In genomic region chr2:16359341-16359928, GRCm38 (mm10) we compare ENCODE assay signal across 8 mouse cellular contexts. TPM values are rescaled to one million over a fixed set of nuclear protein-coding genes. Genes with fewer than 3 reads are reported as not detected.
DNase-seq lines count a peak whose midpoint lies in the region; ATAC-seq and TF ChIP-seq lines count a peak whose summit lies in the region.

No protein-coding gene starts in this region.

- H3K4me2 ChIP-seq in neural tube, embryonic 12.5 days (replicated peaks): peak overlapping the region; percentile 32; the same call in 1 of the 2 replicates
- H3K4me2 ChIP-seq in limb, embryonic 13.5 days (replicated peaks): 0 out of 2 replicates have a peak overlapping the region, but pooled peaks have one; percentile 40
- H3K4me2 ChIP-seq in stomach, postnatal 0 days (replicated peaks; ENCODE audit: low read depth): no peak overlapping the region

- H3K4me1 ChIP-seq in neural tube, embryonic 12.5 days: peaks cover 7% of the 10 kb centered on the region
- peaks cover 22% of the 10 kb centered on the region for H3K4me1 ChIP-seq in limb, embryonic 13.5 days
- H3K4me1 ChIP-seq in stomach, postnatal 0 days (replicated peaks; ENCODE audit: control insufficient read depth, insufficient read depth): no peaks in the 10 kb centered on the region

- peaks cover 4% of the 10 kb centered on the region; the same call in 1 of the 2 replicates for H3K27me3 ChIP-seq in neural tube, embryonic 12.5 days (replicated peaks)
- no peaks in the 10 kb centered on the region for H3K27me3 ChIP-seq in limb, embryonic 13.5 days
- no peaks in the 10 kb centered on the region for H3K27me3 ChIP-seq in stomach, postnatal 0 days (ENCODE audit: control insufficient read depth, insufficient read depth, low read length)

- H3K9me3 ChIP-seq in neural tube, embryonic 12.5 days: no peaks in the 10 kb centered on the region
- H3K9me3 ChIP-seq in limb, embryonic 13.5 days: no peaks in the 10 kb centered on the region
- H3K9me3 ChIP-seq in stomach, postnatal 0 days (ENCODE audit: control insufficient read depth, low read length): no peaks in the 10 kb centered on the region

- no peak overlapping the region for H3K9ac ChIP-seq in neural tube, embryonic 12.5 days
- H3K9ac ChIP-seq in limb, embryonic 13.5 days: no peak overlapping the region
- H3K9ac ChIP-seq in stomach, postnatal 0 days (ENCODE audit: low read length): no peak overlapping the region

- H3K36me3 ChIP-seq in neural tube, embryonic 12.5 days: no peaks in the 10 kb centered on the region
- no peaks in the 10 kb centered on the region for H3K36me3 ChIP-seq in limb, embryonic 13.5 days
- H3K36me3 ChIP-seq in stomach, postnatal 0 days (ENCODE audit: control insufficient read depth, insufficient read depth, low read length): no peaks in the 10 kb centered on the region

- peak; percentile 24 for DNase-seq in embryo, embryonic 10 days (ENCODE audit: low spot score)
- no peak for DNase-seq in embryo, embryonic 9.5 days (ENCODE audit: extremely low spot score)
- DNase-seq in neural tube, embryonic 10.5 days (ENCODE audit: extremely low spot score, low spot score): no peak
- DNase-seq in fibroblast of lung, adult 2 months (ENCODE audit: low read depth): peak; percentile 49
- no peak for DNase-seq in stomach, postnatal 0 days (ENCODE audit: low spot score)

- H3K27ac ChIP-seq in neural tube, embryonic 12.5 days: no peak overlapping the region
- no peak overlapping the region for H3K27ac ChIP-seq in limb, embryonic 13.5 days
- H3K27ac ChIP-seq in stomach, postnatal 0 days (replicated peaks): no peak overlapping the region

- peak; percentile 79 for TF ChIP-seq CTCF in stomach, postnatal 0 days (IDR thresholded peaks at IDR 0.05; ENCODE audit: low read depth)

- TF ChIP-seq EP300 in stomach, postnatal 0 days (optimal IDR thresholded peaks at IDR 0.05): no peak

- ATAC-seq in neural tube, embryonic 12.5 days (ENCODE audit: low FRiP score, low read depth): no peak
- no peak for ATAC-seq in limb, embryonic 13.5 days (ENCODE audit: low FRiP score, low read depth)
- no peak for ATAC-seq in stomach, postnatal 0 days (ENCODE audit: low FRiP score, low TSS enrichment)
- no peak for ATAC-seq in erythroblast, adult 5-6 weeks (replicated peaks; ENCODE audit: low FRiP score, poor library complexity, severe bottlenecking)

- 70% methylated on average over 3 of the region's 3 CpGs for WGBS in neural tube, embryonic 12.5 days
- 43% methylated on average over 3 of the region's 3 CpGs for WGBS in limb, embryonic 13.5 days
- WGBS in stomach, postnatal 0 days: 34% methylated on average over 3 of the region's 3 CpGs

- no peak overlapping the region for H3K4me3 ChIP-seq in neural tube, embryonic 12.5 days
- peak overlapping the region; percentile 10 for H3K4me3 ChIP-seq in limb, embryonic 13.5 days
- H3K4me3 ChIP-seq in stomach, postnatal 0 days (ENCODE audit: low read depth, low read length): no peak overlapping the region

RNA-seq across cellular contexts. Expression of gene Plxdc2, which starts 3.3 kb away (rescaled TPM):
- polyA plus RNA-seq in neural tube, embryonic 12.5 days (2016; fragmentation: Nextera tagmentation; extraction: Ambion mirVana): 21.6 and 22.4 TPM in 2 replicates
- 30.0 and 34.0 TPM in 2 replicates for polyA plus RNA-seq in limb, embryonic 13.5 days (2015; fragmentation: Nextera tagmentation; extraction: Ambion mirVana)
- polyA plus RNA-seq in stomach, postnatal 0 days (2015; fragmentation: Nextera tagmentation; extraction: Ambion mirVana): 34.0 and 34.3 TPM in 2 replicates
- 0.42 TPM in 1 of 2 replicates, not detected in the other for total RNA-seq in erythroblast, adult 5-6 weeks (2015; ENCODE audit: low replicate concordance)
- 0.34 and 1.4 TPM in 2 replicates for total RNA-seq in erythroblast, adult 5-6 weeks (2017; ENCODE audit: low replicate concordance)

Comparison
In these comparisons a context has a peak if more than half of its experiments do, and no peak if none do; other contexts are left out.
1. DNase-seq: peak in embryo, embryonic 10 days (single experiment) and fibroblast of lung, adult 2 months (single experiment); none in embryo, embryonic 9.5 days (single experiment), neural tube, embryonic 10.5 days (single experiment) and stomach, postnatal 0 days (single experiment).